Mouse (Mus musculus): Measurements from ENCODE around the gene Cul5.

- no peak for TF ChIP-seq CTCF (IDR thresholded peaks at IDR 0.05; ENCODE audit: control insufficient read depth, insufficient read depth, insufficient replicate concordance, low read depth, low read length)
- TF ChIP-seq POLR2A (IDR thresholded peaks at IDR 0.05; ENCODE audit: control insufficient read depth, low read depth, low read length), result no peak
Measured at GRCm38 (mm10) chr9:53607816-53608215, 62.0 kb downstream of the Cul5 start.

All from testis, adult 2 months (tissue).